Mouse (Mus musculus) right cerebral cortex, postnatal 10 days (tissue): ENCODE measurements around the gene Fbh1.

Experiments
- DNase-seq, 2 experiments: peaks; one replicate each; pipeline ENCODE4 v3.0.0; 2021; ENCODE audit warnings: low spot score in 2 of 2

The Fbh1 gene

DNA sequence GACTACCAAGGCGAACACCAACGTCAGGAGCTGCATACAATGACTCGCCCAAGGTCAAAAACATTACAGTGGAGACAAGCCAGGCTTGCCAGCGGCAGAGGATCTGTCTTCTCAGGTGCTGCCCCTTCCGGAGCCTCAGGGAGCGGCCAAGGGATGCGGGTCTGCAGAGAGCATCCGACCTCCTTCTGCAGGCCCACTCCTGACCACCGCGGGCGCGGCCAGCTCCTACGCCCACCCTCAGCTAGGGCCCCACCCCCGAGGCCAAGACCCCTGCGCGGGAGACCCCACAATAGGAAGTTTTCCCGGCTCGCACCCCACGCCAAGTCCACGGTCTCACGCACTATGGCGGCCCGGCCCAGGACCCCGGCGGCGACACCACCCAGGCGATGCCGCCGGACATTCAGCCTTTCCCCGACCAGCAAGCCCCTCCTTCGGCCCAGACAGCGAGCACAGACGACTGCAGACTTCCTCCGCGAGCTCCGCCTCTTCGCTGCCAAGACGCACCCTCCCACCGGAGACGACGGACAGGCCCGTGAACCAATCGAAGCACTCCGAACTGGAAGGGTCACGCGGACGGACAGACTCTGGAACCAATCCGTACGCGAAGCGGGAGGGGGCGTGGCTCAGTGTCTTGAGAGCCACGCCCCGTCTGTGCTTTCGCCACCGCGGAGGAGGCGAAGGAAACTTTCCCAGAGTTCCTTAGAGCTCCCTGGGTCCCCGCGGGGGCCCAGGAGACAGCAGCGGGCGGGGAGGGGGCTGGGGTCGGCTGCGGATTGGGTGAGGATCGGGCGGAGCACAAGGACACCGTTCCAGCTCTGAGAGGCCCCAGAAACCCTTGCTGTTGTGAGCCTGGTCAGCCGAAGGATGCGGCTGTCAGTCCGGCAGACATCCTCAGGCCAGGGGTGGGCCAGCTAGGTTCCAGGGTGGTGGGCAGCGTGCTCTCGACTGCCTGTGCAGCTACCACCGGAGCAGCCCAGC lies at the start of gene Fbh1, which contains the start of gene Ankrd16:
Fbh1 (minus strand) TSS at position 492 of the 978 bp plus-strand sequence.
Ankrd16 (plus strand) TSS at position 786 of the 978 bp plus-strand sequence.
- DNase-seq: peak; percentile 100

DNA sequence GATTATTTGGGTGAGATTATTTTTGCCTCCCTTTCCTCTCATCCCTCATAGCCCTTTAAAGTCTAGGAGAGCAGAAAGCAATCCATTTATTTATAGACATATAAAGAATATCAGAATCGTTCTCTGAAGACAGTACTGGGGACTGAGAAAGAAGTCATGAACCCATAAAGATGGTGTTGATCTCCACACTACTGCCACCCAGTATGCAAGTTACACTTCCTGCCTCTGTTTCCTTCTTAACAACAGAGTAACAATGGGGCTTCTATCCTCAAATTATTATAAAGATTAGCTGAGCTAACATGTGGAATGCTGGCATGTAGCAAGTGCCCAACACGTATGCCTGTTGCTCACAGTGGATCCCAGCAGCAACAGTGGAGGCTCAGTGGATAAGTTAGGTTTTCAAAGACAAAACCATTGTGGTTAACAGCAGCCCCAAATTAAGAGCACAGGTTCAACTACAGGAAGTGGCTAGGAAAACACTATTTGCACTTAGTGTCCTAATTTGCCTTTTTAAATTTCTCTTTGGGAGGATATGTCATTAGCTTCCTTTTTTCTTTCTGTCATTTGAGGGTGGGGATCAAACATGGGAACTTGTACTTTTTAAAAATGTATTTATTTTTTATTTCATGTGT lies 24.0 kb upstream of the Fbh1 start:
- DNase-seq: no peak

DNA sequence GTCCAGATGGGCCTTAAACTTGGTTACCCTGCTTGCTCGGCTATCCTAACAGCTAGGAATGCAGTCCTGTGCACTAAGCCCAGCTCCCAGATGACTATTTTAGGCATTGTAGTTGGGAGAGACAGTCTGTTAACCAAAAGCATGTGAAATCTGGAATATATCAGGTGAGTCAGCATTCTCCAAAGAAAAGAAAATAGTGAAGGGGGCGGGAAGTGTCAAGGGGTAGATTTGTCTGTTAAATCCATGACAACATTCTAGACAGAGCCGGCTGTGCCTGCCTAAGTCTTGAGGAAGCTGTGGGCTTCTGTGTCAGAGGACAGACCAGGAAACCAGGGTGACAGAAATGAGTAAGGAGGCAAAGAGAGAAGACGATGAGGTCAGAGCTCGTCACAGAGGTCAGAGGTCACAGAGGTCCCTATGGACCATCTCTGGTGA lies 20.6 kb upstream of the Fbh1 start:
- no peak for DNase-seq

DNA sequence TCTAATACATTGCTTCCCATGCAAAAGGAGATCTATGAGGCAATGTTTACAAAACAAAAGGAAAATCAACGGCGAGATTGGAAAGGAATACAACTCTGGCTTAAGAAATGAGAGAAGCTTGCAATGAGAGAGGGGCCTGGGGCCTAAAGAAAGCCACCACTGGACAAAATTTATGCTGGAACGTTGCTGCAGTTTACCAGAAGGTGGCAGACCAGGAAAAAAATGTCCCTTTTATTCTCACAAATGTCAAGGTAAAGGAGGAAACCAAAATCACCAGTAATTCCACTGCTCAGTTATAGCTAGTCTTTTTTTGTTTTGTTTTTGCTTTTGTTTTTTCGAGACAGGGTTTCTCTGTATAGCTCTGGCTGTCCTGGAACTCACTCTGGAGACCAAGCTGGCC lies 17.3 kb upstream of the Fbh1 start:
- DNase-seq: no peak

DNA sequence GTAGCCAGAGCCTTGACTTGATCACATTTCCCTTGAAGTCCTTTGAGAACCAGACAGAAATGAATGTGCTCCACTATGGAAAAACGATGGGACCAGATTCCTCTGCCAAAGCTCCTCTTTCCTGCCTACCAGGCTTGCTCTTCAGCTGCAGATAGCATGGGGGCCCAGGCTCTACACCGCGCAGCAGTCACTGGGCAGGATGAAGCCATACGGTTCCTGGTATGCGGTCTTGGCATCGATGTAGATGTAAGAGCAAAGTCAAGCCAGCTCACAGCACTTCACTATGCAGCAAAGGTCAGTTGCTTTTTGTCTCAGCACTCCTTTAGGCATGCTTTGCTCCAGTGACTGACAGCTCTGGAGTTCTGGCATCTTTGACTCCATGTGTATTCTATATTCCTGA lies 6.8 kb upstream of the Fbh1 start:
- no peak for DNase-seq

DNA sequence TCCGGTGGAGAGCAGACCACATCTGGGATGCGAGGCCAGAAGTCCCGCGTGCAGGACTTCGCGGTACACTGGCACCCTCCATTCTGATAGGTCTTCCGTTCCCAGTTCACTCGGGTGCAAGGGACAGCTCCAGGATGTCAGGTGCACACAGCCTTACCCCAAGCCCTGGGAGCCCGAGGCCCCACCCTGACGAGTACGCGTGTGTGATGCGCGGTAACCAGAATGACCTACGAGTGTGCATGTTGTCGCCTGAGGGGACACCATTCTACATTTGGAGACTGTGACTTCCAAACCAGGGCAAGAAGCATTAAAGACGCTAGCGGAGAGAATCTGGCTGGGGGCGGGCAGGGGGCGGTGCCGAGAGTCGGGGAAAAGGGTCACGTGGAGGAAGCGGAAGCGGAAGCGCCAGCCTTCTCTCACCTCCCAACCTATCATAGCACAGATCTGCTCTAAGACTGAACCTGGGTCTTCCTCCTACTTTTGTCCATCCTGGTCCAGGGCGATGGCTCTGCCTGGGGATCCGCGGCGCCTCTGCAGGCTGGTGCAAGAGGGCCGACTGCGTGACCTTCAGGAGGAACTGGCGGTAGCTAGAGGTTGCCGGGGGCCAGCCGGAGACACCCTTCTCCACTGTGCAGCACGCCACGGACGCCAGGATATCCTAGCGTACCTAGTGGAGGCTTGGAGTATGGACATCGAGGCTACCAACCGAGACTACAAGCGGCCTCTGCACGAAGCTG lies 873 bp upstream of the Fbh1 start:
- peak; percentile 90 to 91 for DNase-seq

DNA sequence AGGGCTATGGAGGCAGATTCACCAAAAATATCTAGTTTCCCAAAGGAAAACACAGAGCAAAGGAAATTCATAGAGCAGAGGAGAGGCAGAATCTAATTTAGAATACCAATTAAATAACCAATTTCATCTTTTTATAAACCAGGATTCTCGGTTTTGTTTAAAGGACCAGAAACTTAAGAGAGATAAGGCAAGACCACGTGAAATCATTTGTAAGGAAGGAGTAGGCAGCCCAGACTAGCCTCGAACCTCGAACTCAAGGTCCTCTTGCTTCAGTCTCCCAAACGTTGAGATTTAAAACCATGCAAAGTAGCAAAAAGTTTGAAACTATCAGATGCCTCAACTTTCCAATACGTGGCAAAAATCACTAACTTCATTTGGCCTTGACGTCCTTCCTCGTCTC lies 967 bp downstream of the Fbh1 start:
- DNase-seq: no peak

DNA sequence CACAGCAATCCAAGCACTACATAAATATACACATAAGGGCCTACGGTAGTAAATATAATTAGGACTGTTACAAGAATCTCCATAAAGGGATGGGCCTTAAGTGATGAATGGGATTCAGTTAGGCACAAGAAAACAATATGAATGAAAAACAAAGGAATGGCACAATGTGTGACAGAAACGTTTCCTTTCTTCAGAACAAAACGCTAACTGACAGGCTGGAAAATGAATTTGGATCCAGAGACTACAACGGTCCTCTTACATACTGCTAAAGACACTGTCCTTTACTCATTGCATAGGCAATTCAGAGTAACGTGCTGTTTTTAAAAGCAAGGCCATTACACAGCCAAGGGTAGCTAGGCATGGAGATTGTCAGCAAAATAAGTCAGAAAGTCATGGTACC lies 2.3 kb downstream of the Fbh1 start:
- no peak for DNase-seq

DNA sequence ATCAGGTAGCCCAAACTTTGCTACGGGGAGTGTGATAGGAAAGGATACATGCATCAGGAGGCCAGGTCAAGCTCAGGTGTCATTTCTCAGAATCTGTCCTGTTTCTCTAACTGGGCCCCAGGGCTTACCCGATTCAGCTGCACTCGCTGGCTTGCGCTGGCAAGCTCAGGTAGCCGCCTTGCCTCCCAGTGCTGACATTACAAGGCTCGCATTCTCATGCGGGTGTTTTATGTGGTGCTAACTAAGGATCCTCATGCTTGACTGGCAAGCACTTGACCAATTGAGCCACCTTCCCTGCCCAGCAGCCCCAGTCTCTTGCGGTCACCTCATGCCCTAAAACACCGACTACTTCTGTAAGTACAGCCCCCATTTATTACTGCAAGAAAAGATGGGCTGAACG lies 3.0 kb downstream of the Fbh1 start:
- no peak for DNase-seq

DNA sequence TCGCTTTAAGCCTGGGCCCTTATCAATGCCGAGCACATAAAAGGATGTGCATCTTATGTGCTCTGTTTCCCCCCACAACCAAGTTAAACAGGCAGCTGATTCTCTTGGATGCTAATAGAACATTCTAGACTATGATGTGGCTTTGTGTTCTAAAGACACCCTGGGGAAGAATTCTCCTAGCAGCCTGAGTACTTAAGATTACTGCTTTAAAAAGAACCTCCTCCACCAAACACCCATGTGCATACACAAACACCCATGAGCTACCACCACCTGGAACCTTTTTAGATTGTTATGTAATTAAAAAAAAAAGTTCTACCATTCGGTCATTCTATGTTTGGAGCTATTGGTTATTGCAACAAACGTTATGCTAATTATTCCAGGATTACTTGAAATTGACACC lies 5.0 kb downstream of the Fbh1 start:
- DNase-seq: no peak

DNA sequence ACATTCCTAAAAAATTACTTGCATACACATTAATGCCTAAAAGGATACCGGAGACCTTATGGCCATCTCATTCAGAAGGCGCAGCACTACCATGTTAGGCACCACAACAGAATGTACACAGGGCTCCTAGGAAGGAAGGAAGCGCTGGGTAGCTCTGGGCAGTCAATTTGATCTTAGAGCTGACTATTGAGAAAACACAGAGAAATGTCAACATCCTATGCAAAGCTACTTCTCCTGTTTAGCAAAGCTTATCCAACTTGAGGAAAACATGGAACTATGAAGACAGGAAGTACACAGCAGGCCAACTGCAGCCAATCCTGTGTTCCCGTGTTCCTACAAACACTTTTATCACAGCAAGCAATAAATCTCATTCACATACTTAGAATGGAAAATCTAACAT lies 5.7 kb downstream of the Fbh1 start:
- DNase-seq: no peak

DNA sequence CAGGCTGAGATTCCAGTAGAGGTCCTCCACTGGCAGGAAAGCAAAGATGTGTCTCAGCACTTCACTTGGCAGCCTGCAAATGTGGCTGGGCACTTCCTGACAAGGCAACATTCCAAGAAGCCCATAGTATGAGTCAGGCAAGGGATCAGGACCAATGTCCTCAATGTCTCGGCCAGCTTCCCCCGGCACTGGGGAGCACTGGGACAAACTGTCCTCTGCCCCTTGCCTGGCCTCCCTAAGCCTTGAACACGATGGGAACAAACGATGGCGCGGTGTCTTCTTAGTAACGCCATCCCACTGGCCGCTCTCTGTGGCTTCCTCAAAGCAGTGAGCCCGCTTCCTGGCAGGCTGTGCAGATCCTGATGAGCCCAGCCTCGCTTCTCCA lies 10.2 kb downstream of the Fbh1 start:
- DNase-seq: peak; percentile 40 to 41

DNA sequence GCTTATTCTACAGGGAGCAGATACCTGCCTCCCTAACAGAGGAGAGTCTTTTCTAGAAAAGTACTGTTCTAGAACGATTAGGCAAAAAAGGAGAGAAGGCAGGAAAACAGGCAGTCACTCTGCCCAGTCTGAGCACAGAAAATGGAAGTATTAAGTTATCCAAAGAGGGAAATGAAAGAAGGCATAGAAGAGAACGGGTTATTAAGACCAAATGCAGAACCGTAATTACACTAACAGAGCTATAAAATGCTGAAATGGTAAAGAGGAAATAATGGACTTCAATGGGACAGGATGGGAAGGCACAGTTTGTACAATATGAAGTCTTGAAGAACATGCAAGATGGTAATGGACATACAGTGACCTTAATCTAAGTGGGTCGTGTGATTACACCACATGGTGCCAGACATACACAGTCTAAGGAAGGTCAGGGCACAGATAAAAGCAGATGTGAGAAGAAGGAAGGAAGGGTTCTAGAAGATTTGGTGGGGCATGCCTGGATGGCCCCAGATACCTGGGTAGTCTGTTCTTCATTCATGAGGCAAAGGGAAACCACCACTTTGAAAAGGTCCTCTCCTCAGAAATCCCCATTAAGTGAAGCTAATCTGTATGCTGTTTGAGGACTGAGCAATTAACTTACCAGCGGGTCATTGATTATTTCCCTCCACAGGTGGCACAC lies 10.8 kb downstream of the Fbh1 start:
- no peak for DNase-seq

DNA sequence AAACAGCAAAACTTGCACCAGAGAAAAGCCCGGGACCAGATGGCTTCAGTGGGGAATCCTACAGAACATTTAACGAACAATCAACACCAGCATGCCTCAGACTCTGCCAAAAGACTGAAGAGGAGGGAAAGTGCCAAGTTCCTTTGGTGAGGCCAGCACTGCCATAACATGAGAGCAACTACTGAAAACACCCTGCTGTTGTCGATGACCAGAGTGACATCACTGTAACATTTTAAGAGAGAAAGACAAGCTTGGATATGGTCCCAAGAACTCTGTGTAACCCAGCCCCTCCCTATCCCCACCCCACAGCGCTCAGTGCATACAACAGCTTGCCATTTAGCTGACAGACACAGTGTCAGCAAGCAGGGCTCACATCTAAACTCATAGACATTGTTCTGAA lies 11.7 kb downstream of the Fbh1 start:
- peak; percentile 37 for DNase-seq

DNA sequence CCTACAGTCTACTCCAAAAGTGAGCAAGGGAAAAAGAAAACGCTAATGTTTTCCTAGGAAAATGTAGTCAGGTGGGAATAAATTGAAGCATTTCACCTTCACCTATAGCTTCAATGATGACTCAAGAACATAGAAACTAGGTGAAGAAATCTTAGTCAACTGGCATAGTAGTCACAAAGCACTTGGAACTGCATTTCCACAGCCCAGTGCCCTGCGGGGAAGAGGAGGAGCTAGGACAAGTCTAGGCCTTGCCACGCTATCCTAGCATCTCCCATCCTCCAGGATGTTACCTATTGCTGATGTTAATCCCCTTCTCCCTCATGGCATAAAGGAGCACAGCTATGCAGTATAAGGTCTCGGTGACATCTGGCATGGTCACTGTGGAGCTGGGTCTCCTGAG lies 14.8 kb downstream of the Fbh1 start:
- DNase-seq: no peak

DNA sequence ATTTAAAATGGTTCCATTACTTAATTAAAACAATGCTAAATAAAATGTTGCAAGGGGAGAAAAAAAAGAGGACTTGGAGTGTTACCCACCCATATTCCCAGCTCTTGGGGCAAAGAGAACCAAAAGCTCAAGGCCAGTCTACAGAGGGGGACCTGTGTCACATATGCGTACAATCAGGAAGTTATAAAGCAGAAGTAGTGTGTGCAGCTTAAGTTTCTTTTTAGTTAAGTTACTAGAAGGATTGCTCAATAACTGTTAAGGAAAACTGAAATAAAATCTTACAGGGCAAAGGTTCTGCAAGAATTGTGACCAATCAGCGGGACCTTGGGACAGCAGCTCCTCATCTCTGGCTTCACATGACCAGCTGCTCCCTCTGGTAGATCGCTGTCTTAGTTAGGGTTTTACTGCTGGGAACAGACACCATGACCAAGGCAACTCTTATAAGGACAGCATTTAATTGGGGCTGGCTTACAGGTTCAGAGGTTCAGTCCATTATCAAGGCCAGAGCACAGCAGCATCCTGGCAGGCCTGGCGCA lies 37.8 kb downstream of the Fbh1 start:
- no peak for DNase-seq

DNA sequence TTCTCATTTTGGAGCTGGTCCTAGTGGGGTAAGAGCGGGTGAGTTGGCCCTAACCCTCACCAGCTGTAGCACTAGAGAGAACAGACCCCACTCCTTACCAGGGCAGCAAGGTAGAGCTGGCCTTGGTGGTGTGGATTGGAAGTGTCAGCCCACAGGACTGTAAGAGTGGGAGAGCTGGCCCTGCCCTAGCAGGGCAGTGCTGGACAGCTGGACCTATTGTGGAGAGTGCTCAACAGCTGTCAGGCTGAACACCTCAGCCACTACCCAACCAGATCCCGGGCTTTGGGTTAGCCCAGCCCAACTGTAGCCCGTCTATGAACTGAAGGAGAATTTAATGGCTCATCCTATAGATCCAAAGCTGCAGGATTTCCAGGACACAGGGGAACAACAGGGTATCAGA lies 38.6 kb downstream of the Fbh1 start:
- DNase-seq: no peak

DNA sequence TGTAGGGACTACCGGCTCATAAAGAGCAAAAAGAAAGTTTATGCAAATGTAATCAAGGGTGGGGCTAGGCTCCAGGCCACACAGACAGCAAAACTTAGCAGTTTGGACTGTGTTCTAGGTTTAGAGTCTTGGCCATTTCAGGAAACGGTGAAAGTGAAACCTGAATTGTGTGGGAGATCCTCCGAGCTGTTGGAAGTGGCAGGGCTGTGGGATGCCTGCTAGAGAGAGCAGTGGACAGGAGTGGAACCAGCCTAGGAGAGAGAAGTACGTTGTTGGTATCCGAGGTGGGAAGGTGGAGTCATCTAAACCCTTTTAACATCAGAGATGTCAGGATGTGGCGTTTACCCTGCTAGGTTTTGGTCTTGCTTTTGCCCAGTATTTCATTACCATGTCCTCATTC lies 41.5 kb downstream of the Fbh1 start:
- no peak for DNase-seq

DNA sequence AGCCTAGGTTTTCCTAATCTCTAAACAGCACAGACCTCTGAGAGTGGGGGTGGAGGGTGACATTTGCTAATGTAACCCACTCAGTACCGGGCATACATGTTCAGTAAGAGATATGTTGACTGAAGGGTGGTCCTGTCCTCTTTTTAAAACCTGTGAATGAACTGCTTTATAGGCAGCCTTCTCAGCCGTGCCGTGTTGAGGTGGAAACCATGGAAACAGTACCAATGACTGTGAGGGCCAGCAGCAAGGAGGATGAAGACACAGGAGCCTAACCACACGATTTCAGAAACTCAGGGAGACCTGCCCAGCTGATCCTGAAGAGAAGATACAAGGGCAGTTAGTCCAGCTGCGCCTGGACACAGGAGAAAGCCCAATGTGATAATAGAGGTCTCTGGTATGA lies 44.4 kb downstream of the Fbh1 start:
- peak; percentile 33 to 46 for DNase-seq

DNA sequence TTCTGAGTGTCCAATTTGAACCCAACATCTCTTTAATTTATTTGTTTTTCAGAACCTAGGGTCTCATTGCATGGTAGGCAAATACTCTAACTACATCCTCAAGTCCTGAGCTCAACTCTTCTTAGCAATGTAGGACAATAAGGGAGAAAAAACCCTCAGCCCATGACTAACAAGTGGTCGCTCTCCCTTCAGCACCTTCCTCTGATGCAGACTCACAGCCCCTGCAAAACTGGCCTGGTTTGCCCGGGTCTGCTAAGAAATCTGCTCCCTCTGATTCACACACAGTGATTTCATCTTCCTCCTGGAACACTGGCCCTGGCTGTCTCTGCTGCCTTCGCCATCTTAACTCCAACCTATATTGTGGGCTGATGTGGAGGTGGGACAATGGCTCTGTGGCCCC lies 48.3 kb downstream of the Fbh1 start:
- no peak for DNase-seq

DNA sequence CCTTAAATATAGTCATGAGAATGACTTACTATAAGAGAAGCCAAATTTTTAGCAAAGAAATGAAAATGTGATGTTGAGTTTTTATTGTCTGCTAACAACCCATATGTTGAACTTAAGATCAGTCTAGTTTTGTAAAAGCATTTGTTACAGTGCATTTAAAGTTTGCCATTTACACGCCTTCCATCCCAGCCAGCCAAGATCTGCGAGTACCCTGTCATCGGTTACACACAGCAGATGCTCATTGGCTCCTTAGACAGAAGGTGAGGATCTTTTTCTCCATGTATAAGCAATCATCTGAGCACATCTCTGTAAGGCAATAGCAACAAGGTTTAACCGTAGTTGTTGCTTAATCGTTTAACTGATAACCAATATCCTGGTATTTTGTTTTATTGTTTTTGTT lies 49.8 kb downstream of the Fbh1 start:
- no peak for DNase-seq

DNA sequence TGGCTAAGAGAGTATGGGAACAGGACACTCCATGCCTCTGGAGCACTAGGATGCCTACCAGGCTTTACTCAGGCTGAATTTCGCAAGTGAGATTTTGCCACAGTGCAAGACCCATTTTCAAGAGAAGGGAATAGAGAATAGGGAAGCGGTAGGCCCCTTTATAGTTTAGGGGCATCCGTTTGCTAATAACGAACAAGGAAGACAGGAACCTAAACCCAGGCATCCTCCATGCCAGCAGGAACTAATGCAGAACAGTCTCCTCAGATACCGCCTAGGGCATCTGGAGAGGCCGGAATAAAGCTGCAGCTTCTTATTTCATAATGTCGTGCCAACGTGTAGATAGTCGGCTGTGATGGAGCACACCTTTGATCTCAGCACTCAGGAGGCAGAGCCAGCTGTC lies 54.8 kb downstream of the Fbh1 start:
- no peak for DNase-seq
